Mouse (Mus musculus): ENCODE measurements around the gene Dnah6. TPM values are rescaled to one million over a fixed set of nuclear protein-coding genes. Genes with fewer than 3 reads are reported as not detected.

The Dnah6 gene
- total and polyA plus RNA-seq, 3 experiments: under 0.01 to 0.06 (median 0.04) TPM

DNA sequence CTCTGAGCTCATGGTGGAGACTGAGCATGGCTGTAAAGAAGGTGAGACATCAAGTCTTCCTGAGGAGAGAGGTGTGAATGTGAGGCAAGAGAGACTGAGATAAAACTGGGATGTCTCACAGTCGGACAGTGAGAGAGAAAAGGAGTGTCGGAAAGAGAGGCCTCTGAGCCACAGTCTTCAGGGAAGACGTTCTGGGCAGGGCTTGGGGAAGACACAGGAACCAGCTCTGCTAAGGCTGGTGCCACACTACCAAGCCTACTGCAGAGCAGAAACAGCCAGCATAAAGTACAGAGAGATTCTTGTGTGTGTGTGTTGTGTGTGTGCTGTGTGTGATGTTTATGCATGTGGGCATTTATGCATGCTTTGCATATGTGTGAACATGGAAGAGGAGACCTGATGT lies 156.9 kb downstream of the Dnah6 start:
- TF ChIP-seq CHD2 (IDR thresholded peaks at IDR 0.05; ENCODE audit: low read length): no peak
- no peak for TF ChIP-seq USF1 (IDR thresholded peaks at IDR 0.05; ENCODE audit: low read depth, low read length)
- no peak for TF ChIP-seq SMC3 (IDR thresholded peaks at IDR 0.05; ENCODE audit: low read depth, low read length)
- TF ChIP-seq CTCF (conservative IDR thresholded peaks at IDR 0.05 in 1 of 2, IDR thresholded peaks at IDR 0.05 in 1 of 2; ENCODE audit: low read depth in 2 of 2, low read length in 2 of 2): no peak
- Histone ChIP-seq H3K27ac (ENCODE audit: insufficient read depth, low read depth) (no peak overlapping the region), H3K27me3 (replicated peaks) (no peaks in the 10 kb centered on the region), H3K4me3 (replicated peaks in 1 of 3; ENCODE audit: low read depth in 2 of 3, low read length in 2 of 3, poor library complexity in 1 of 3) (no peak overlapping the region), H3K4me2 (ENCODE audit: insufficient read depth, low read depth, poor library complexity, severe bottlenecking) (no peak overlapping the region), H3K4me1 (ENCODE audit: control insufficient read depth in 1 of 2, insufficient read depth in 2 of 2) (peaks cover 3 to 8% of the 10 kb centered on the region in 2 experiments; a peak in 2 of 4 replicates), H3K36me3 (replicated peaks in 1 of 2; ENCODE audit: control insufficient read depth in 1 of 2, insufficient read depth in 1 of 2, low read length in 1 of 2) (no peaks in the 10 kb centered on the region), H3K79me2 (replicated peaks; ENCODE audit: control insufficient read depth, extremely low read depth, insufficient read depth, poor library complexity, severe bottlenecking) (no peaks in the 10 kb centered on the region), H3K9me3 (replicated peaks; ENCODE audit: low read length) (no peaks in the 10 kb centered on the region), H3K9ac (ENCODE audit: insufficient read depth, low read depth) (no peak overlapping the region)
- dilution Hi-C loops (cut with MboI; ENCODE audit: extremely low pct_ligation_motif_present, extremely low pct_unique_long_range_greater_than_20kb, low sequenced_read_pairs): no loop called here
- in situ Hi-C loops (cut with MboI; ENCODE audit: low pct_ligation_motif_present, low pct_unique_long_range_greater_than_20kb, low sequenced_read_pairs): no loop called here
- DNase-seq (ENCODE audit: extremely low read depth): no peak

GRCm38 (mm10) chr6:73059596-73060121 lies 161.8 kb downstream of the Dnah6 start:
- in situ Hi-C loops (cut with MboI; ENCODE audit: low pct_ligation_motif_present, low pct_unique_long_range_greater_than_20kb, low sequenced_read_pairs): no loop called here
- DNase-seq (ENCODE audit: extremely low read depth): no peak
- Histone ChIP-seq H3K9ac (ENCODE audit: insufficient read depth, low read depth) (no peak overlapping the region), H3K36me3 (replicated peaks in 1 of 2; ENCODE audit: control insufficient read depth in 1 of 2, insufficient read depth in 1 of 2, low read length in 1 of 2) (no peaks in the 10 kb centered on the region), H3K9me3 (replicated peaks; ENCODE audit: low read length) (peaks cover 14% of the 10 kb centered on the region), H3K4me3 (replicated peaks in 1 of 3; ENCODE audit: low read depth in 2 of 3, low read length in 2 of 3, poor library complexity in 1 of 3) (no peak overlapping the region), H3K4me1 (ENCODE audit: control insufficient read depth in 1 of 2, insufficient read depth in 2 of 2) (peaks cover 5 to 6% of the 10 kb centered on the region in 2 experiments; a peak in 2 of 4 replicates), H3K4me2 (ENCODE audit: insufficient read depth, low read depth, poor library complexity, severe bottlenecking) (no peak overlapping the region), H3K27me3 (replicated peaks) (no peaks in the 10 kb centered on the region), H3K79me2 (replicated peaks; ENCODE audit: control insufficient read depth, extremely low read depth, insufficient read depth, poor library complexity, severe bottlenecking) (no peaks in the 10 kb centered on the region), H3K27ac (ENCODE audit: insufficient read depth, low read depth) (no peak overlapping the region)
- no peak for TF ChIP-seq MAX (IDR thresholded peaks at IDR 0.05; ENCODE audit: low read length)
- dilution Hi-C loops (cut with MboI; ENCODE audit: extremely low pct_ligation_motif_present, extremely low pct_unique_long_range_greater_than_20kb, low sequenced_read_pairs): no loop called here

DNA sequence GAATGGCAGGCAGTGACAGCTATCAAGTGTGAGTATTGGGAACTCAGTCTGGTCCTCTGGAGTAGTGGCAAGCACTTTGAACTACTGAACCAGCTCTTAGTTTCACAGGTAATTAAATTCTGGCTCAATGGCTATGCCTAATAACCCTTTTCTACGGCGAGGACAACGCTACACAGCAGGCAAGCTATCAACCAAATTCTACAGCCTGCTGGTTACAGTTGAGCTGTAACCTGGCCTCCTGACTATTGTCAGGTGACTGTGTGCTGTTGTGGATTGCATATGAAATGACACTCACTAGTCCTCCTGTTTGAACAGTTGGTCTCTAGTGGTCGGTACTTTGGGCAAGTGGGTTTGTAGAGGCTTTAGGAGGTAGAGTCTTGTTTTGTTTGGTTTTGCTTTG lies 162.3 kb downstream of the Dnah6 start:
- Histone ChIP-seq H3K9me3 (replicated peaks; ENCODE audit: low read length) (peaks cover 14% of the 10 kb centered on the region), H3K27me3 (replicated peaks) (no peaks in the 10 kb centered on the region), H3K9ac (ENCODE audit: insufficient read depth, low read depth) (no peak overlapping the region), H3K4me2 (ENCODE audit: insufficient read depth, low read depth, poor library complexity, severe bottlenecking) (no peak overlapping the region), H3K4me3 (replicated peaks in 1 of 3; ENCODE audit: low read depth in 2 of 3, low read length in 2 of 3, poor library complexity in 1 of 3) (no peak overlapping the region), H3K79me2 (replicated peaks; ENCODE audit: control insufficient read depth, extremely low read depth, insufficient read depth, poor library complexity, severe bottlenecking) (no peaks in the 10 kb centered on the region), H3K27ac (ENCODE audit: insufficient read depth, low read depth) (no peak overlapping the region), H3K36me3 (replicated peaks in 1 of 2; ENCODE audit: control insufficient read depth in 1 of 2, insufficient read depth in 1 of 2, low read length in 1 of 2) (no peaks in the 10 kb centered on the region), H3K4me1 (ENCODE audit: control insufficient read depth in 1 of 2, insufficient read depth in 2 of 2) (peaks cover 5 to 6% of the 10 kb centered on the region in 2 experiments; a peak in 2 of 4 replicates)
- no peak for TF ChIP-seq ELF1 (IDR thresholded peaks at IDR 0.05; ENCODE audit: low read depth, low read length)
- no peak for TF ChIP-seq ETS1 (conservative IDR thresholded peaks at IDR 0.05; ENCODE audit: low read depth, low read length)
- TF ChIP-seq BHLHE40 (IDR thresholded peaks at IDR 0.05; ENCODE audit: low read depth, low read length): no peak
- TF ChIP-seq EP300 (IDR thresholded peaks at IDR 0.05; ENCODE audit: low read length): no peak
- no peak for TF ChIP-seq MEF2A (IDR thresholded peaks at IDR 0.05; ENCODE audit: borderline replicate concordance, low read depth, low read length)
- no peak for TF ChIP-seq RAD21 (IDR thresholded peaks at IDR 0.05; ENCODE audit: low read depth, low read length)
- TF ChIP-seq MAX (IDR thresholded peaks at IDR 0.05; ENCODE audit: low read length): no peak
- TF ChIP-seq PAX5 (IDR thresholded peaks at IDR 0.05; ENCODE audit: low read length): no peak
- TF ChIP-seq JUN (IDR thresholded peaks at IDR 0.05; ENCODE audit: insufficient read depth, low read depth, low read length): no peak
- no peak for TF ChIP-seq ZMIZ1 (IDR thresholded peaks at IDR 0.05; ENCODE audit: low read depth, low read length)
- no peak for TF ChIP-seq E2F4 (IDR thresholded peaks at IDR 0.05; ENCODE audit: insufficient replicate concordance, low read depth, low read length)
- no peak for TF ChIP-seq SIN3A (IDR thresholded peaks at IDR 0.05; ENCODE audit: low read length)
- TF ChIP-seq TBP (conservative IDR thresholded peaks at IDR 0.05; ENCODE audit: low read depth, low read length): no peak
- no peak for TF ChIP-seq ZC3H11A (IDR thresholded peaks at IDR 0.05; ENCODE audit: low read depth, low read length)
- TF ChIP-seq HCFC1 (IDR thresholded peaks at IDR 0.05; ENCODE audit: low read depth, low read length): no peak
- no peak for TF ChIP-seq MYC (IDR thresholded peaks at IDR 0.05; ENCODE audit: low read depth, low read length)
- TF ChIP-seq IRF4 (IDR thresholded peaks at IDR 0.05; ENCODE audit: low read depth, low read length): no peak
- in situ Hi-C loops (cut with MboI; ENCODE audit: low pct_ligation_motif_present, low pct_unique_long_range_greater_than_20kb, low sequenced_read_pairs) (no loop called here), dilution Hi-C loops (cut with MboI; ENCODE audit: extremely low pct_ligation_motif_present, extremely low pct_unique_long_range_greater_than_20kb, low sequenced_read_pairs) (no loop called here)
- no peak for DNase-seq (ENCODE audit: extremely low read depth)
